Mouse (Mus musculus) left cerebral cortex, postnatal 10 days (tissue): ENCODE results near the gene Dok7. TPM values are rescaled to one million over a fixed set of nuclear protein-coding genes. Genes with fewer than 3 reads are reported as not detected.

ENCODE experiments used
- DNase-seq, 2 experiments: peaks; one replicate each; pipeline ENCODE4 v3.0.0; 2021 to 2022; ENCODE audit warnings: low spot score in 2 of 2, mixed read lengths in 1 of 2; ENCODE audit errors: extremely low spot score in 1 of 2
- intact Hi-C: fragments of 180-260 bp; cut with DNase I; formaldehyde crosslinking; loops from one replicate; pipeline ENCODE4 v1.15.1; 2025
- total RNA-seq, 2 experiments: library from RNA; stranded (reverse); gene quantifications; 2 replicates each; pipeline ENCODE4 v1.2.3; 2021

Gene Dok7
- total RNA-seq, 2 experiments from 2014 or later, result 12.0 to 16.5 TPM

DNA sequence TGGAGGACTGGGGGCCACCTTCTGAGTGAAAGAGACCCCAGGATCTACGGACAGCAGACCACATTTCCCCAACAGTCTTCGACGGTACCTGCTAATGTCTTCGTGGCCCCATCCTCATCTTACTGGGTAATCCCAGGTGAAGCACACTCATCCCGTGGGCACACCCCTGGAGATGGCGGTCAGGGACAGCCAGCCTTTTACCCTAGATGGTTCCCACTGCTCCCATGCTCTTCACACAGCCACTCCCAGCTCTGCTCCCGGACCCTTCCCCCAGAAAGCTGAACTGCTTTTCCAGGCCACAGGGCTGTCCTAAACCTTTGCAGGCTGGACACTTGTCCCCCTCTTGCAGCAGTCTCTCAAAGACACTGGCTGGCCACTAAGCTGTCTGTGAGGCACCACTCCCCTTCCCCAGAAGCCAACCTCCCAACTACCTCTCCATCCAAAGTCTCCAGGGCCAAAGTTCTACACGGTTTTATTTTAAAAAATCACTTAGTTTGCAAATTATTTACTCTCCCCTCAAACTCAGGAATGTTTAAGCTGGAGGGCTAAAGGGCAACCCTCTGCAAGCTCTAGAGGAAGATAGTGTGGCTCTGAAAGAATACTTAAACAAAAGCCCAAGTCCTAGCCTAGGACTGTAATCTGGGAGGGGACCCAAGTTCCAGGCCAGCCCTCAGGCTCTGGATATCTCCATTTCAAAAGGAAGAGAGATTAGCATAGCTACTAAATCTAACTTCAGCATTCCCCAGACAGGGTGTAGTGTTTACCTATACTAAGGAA lies 47.8 kb downstream of the Dok7 start:
- peak in 1 of 2 experiments; percentile 20 for DNase-seq
- intact Hi-C loops, result no loop called here

DNA sequence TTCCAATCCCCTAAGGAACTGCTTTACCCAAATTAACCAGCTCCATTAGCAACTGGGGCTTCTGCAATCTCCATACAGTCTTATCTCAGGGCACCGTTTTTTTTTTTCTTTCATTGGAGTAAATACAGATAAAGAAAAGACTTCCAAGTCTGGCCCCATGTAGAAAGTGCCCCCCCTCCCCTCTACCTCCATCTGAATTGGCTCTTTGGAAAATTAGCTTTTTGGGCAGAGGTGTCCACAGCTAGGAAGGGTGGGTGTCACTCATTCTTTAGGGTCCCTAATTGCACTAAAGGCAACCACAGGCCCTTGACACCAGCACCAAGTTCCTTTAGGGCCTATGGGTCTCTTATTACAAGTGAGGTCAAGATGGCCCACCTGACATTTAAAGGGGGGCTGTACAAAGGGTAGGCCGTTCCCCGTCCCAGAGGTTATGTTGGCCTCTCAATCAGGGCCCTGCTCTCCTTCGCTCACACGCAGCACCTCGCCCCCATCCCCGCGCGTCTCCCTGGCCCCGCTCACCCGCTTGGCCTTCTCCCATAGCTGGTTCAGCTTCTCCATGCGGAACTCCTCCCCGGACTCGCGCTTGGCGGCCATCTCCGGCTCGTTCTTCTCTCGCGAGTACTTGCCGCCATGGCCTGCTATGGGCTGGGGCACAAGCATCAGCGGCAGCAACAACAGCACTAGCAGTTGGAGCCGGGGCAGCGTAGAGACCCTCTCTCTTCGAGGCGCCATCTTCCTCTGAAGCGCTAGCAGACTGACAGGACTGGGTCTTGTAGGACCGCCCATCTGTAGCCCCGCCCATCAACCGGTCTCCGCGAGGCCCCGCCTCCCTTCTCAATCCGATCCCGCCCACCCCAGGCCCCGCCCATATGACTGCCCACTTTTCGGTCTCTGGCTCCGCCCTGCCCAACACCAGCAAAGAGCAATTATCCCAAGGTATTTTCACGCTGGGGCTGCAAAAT lies 48.7 kb downstream of the Dok7 start, which contains the start of gene Lrpap1:
Gene Lrpap1 (minus strand): TSS at position 807 of the 962 bp plus-strand sequence.
- intact Hi-C loops, result no loop called here
- DNase-seq, result peak; percentile 87 to 92

DNA sequence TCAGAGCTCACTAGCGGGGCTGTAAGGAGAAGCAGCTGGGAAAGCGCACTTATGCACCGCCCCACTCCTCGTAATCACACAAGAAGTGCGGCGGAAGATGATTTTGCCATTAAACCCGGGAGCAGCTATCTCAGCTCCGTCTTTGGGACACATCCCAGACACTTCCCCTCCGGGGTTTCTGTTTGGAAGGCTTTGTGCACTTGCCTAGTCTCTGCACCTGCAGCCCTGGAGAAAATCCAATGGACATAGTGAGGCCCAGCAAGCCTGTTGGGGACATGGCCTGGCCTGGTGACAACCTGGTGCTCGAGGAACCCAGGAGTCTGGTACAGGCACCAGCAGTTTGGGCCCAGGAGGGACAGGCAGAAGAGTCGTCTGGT lies 49.3 kb downstream of the Dok7 start:
- DNase-seq, result no peak
- intact Hi-C loops, result no loop called here

DNA sequence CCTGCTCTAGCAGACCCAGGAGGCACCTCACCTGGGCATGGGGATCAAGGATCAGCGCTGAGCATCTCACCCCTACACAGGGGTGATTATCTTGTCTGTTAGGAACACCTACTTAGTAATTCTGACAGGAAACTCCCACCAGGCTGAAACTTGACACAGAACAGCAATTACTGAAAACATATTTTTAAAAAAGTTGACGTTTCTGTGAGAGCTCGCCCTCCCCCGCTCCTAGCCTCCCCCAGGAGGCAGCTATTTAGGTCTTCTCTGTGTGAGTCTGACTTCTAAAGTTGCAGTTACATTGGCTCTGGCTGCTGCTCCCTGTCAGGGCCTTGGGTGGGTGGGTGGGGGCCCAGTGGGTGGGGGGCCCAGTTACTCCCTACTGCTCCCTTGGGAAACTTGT lies 55.9 kb downstream of the Dok7 start:
- no peak for DNase-seq
- intact Hi-C loops, result no loop called here

DNA sequence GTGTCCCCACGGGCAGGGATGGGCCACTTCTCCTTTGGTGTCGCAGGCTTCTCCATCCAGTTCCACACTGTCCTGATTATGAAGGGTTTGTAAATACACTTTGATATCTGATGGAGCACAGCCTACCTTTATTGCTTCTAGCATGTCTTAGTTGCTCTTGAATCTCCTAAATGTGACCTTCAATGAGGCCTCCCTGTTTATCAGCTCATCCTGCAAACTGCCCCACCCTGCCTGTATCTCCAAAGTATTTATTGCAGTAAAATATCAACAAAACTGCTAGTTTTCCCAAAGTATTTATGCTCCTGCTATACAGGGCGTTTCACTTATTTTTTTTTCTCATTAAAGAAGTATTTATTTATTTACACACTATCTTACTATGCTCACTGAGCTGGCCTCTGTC lies 59.4 kb downstream of the Dok7 start:
- no peak for DNase-seq
- intact Hi-C loops, result no loop called here

DNA sequence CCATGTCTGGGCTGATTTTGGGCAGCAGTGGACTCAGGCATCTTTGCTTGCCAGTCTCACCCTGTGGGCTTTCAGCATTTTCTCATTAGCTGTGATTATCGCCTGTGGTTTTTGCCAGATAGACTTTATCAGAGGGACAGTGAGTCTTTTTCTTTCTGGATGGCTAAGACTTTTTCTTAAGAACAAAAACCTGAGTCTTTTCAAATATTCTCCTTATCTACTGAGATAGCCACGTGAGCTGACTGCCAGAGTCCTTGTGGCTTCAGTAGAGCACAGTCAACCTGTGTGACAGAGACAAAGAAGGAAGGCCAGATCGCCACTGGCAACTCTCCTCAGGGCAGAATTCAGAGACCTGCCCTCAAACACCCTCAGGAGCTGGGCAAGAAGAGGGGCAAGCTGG lies 61.1 kb downstream of the Dok7 start:
- intact Hi-C loops, result no loop called here
- no peak for DNase-seq

DNA sequence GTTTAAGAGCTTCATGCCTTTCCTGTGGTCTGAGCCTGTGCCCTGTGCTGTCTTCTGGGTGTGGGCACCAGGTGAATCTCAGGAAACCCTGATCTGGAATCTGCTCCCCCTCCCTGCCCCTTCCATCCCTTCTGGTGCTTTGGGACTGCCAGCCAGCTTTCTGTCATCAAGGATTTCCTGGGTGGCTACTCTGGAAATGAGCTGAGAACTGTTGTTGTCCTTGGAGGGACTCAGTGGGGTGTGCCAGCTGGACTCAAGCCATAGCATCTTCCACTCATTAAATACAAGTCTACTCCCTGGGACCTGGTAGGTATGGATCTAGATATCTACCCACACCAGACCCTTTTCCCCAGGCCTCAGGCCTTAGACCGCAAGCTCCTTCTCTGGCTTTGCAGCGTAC lies 61.9 kb downstream of the Dok7 start:
- intact Hi-C loops, result no loop called here
- no peak for DNase-seq

DNA sequence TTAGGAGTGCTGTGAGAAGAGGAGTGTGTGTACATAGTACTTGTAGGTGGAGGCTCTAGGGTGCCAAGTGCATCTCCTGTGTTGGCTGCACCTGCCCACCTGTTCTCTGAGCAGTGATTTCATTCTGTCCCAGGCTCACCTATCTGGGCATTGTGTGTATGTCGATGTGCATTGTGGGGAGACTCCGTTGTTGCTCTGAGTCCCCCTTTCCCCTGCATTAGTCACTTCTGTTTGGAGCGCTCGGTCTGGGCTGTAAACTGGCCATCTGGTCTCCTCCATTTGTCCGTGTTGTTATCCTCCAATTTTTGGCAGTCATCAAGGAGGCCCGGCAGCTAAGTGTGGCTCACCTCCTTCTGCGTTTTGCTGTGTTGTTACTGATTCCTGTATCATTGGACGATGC lies 63.5 kb downstream of the Dok7 start:
- intact Hi-C loops, result no loop called here
- DNase-seq, result no peak

DNA sequence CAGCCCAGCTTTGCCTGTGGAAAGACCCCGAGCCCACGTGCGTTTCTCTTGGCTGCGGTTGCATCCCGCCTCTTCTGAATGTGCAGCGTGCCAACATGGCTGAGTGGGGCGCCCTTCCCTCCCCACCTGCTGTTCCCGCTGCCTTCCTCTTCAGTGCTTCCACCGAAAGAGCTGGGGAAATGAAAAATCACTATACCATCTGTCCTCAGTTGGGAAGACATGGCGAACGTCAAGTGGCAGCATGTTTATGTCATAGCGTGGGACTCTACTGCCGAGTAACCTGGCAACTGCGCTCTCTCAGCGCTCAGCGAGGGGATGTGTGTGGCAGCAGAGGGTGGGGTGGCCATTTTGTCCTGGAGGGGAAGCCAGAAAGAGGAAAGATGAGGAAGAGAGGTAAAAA lies 72.6 kb downstream of the Dok7 start:
- intact Hi-C loops, result no loop called here
- peak; percentile 53 to 70 for DNase-seq

DNA sequence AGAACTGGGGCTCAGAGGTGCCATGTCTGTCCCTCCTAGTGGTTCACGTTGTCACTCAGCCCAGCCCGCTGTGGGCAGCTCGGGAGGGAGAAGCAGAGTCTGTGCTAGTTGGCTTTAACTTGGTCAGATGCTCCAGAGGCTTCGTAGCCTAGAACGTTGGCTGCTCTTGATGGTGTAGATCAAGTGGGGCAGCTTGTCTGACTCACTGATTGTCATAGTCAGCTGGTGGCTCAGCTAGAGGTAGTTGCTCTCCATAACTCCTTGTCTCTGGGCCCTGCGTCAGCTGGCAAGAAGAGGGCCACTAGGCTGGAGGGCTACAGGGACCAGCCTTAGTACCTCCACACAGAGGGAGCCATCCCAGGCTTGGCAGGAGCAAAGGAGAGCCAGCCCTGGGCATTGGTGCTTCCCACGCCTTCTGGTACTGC lies 73.2 kb downstream of the Dok7 start:
- intact Hi-C loops, result no loop called here
- DNase-seq, result no peak

DNA sequence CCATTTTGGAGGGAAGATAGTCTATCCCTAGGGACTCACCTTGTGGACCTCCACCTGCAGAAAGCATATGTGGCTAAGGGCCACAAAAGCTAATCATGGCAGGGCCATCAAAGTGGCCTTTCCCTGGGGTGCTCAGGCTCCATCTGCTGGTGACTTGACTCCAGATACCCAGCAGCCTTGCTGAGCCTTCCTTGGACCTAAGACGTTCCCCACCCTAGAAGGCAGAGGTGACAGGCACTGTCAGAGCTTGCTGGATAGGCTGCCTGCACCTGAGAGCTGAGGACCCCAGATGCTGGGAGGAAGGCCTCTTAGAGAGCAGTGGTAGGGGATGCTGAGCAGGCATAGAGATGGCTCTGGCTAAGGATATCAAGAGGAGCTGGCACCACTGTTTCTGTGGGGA lies 74.7 kb downstream of the Dok7 start:
- DNase-seq, result no peak
- intact Hi-C loops, result no loop called here

DNA sequence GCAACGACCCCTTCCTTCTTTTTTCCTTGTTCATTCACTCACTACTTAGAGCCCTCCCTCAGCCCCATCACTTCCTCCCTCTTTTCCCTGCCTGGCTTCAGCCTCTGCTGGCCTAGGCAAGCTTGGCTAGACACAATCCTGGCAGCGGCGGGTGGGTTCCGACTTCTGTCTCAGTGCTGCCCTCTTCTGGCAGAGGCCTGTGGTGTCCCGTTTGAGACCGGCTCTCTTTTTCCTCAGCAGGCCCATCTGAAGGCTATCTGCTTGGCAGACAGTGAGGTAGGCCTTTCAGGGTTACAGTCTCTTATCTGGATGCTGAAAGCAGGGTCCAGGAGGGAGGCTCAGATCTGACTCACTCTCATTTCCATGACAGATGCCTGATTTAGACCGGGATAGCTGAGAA lies 75.2 kb downstream of the Dok7 start:
- intact Hi-C loops, result no loop called here
- peak; percentile 83 to 90 for DNase-seq

DNA sequence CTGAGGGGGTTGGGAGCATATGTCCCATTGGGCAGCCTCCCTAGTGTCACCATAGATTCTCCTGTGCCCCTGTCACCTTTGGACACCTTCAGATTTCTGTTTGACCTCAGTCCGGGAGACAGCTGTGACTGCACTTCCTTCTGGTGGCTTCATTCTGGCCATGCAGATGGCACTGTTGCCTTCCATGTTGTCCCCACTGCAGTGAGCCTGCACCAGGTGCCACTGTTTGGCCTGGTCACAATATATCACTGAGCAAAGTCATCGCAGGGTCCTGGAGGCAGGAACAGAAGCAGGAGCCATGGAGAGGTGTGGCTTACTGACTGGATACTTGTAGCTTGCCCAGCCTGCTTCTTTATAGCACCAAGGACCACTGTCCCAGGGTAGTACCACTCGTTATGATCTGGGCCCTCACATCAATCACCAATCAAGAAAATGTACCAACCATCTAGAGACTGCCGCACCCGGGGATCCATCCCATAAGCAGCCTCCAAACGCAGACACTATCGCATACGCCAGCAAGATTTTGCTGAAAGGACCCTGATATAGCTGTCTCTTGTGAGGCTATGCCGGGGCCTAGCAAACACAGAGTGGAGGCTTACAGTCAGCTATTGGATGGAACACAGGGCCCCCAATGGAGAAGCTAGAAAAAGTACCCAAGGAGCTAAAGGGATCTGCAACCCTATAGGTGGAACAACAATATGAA lies 75.9 kb downstream of the Dok7 start:
- no peak for DNase-seq
- intact Hi-C loops, result no loop called here

DNA sequence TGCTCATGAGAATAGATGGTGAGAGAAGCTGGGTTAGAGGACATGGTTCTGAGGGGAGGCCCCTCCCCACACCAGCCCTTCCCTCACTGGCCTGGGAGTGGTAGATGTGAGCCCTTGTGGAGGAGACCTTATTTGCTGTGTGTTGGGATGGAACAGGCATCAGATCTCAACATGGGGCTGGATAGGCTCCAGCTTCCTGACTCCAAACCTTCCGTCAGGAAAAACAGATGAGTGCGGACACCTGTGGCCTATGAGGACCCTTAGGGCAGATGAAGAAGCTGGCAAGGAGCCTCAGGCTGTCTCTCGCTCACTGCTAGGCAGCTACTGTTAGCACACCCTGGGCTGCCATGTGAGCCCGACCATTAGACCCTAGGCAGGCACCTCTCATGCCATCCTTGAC lies 76.9 kb downstream of the Dok7 start:
- DNase-seq, result no peak
- intact Hi-C loops, result no loop called here

DNA sequence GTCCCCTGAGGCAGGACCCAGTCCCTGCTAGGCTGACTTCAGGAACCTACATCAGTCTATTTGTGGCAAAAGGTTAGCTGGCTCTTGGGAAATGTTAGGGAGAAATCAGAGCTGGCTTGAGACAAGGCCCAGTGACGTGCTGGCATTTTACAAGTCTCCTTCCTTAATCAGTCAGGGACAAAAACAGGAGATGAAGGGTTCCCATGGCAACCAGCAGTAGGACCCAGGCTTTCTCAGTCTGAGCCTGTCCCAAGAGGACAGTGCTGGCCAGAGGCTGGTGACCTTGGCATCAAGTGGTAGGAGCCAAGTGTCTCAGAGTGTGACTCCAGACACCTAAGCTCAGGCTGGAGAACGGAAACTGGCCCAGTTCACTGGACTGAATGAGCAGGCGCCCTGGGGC lies 77.7 kb downstream of the Dok7 start:
- DNase-seq, result no peak
- intact Hi-C loops, result no loop called here

DNA sequence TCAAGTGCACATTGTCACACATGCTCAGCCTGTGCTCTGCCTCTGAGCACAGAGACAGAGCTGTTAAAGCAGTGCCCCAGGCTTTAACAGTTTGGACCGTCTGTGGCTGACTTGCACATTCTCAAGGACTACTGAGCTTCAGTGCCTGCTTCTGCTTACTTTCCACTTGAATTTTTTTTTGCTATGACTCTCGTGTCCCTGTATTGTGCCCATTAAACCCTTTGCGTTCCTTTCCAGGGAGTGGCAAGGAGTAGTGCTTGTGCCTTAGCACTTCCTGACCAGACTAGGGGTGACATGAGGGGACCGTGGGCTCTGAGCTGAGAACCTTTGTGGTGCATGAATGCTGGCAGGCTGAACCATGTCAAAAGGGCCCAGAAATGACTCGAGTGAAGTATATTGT lies 79.3 kb downstream of the Dok7 start:
- intact Hi-C loops, result no loop called here
- no peak for DNase-seq
